Mouse (Mus musculus) midbrain, embryonic 16.5 days (tissue): ENCODE data around the gene Tvp23b. TPM values are rescaled to one million over a fixed set of nuclear protein-coding genes. Genes with fewer than 3 reads are reported as not detected.

Experiments
- ATAC-seq: fragments of 200-750 bp; cut with Nextera tagmentation; 2 replicates; pipeline ENCODE4 v1.8.0; 2017; ENCODE audit warnings: moderate TSS enrichment
- H3K27ac ChIP-seq: fragments of 300-500 bp; sonication (generic); 2 replicates; pipeline ENCODE4 v1.5.1; 2014; ENCODE audit warnings: mild to moderate bottlenecking, low read length, mixed read lengths
- H3K27me3 ChIP-seq: fragments of 300-500 bp; sonication (generic); 2 replicates; pipeline ENCODE4 v1.6.1; 2014; ENCODE audit warnings: low read depth, low read length, mixed read lengths; ENCODE audit not compliant: control insufficient read depth, insufficient read depth
- H3K36me3 ChIP-seq: fragments of 300-500 bp; sonication (generic); 2 replicates; pipeline ENCODE4 v1.6.1; 2014; ENCODE audit warnings: mild to moderate bottlenecking, low read length, moderate library complexity, mixed read lengths; ENCODE audit not compliant: control insufficient read depth, insufficient read depth
- H3K4me1 ChIP-seq: fragments of 300-500 bp; sonication (generic); 2 replicates; pipeline ENCODE4 v1.6.1; 2014; ENCODE audit warnings: mild to moderate bottlenecking, low read length, mixed read lengths; ENCODE audit not compliant: control insufficient read depth, insufficient read depth
- H3K4me2 ChIP-seq: fragments of 300-500 bp; sonication (generic); 2 replicates; pipeline ENCODE4 v1.6.1; 2014; ENCODE audit warnings: mild to moderate bottlenecking, low read length, mixed read lengths
- H3K4me3 ChIP-seq: fragments of 300-500 bp; sonication (generic); 2 replicates; pipeline ENCODE4 v1.5.1; 2014; ENCODE audit warnings: low read depth, mild to moderate bottlenecking, low read length, moderate library complexity, mixed read lengths
- H3K9ac ChIP-seq: fragments of 300-500 bp; sonication (generic); 2 replicates; pipeline ENCODE4 v1.6.1; 2014; ENCODE audit warnings: low read depth, low read length, mixed read lengths
- H3K9me3 ChIP-seq: fragments of 300-500 bp; sonication (generic); replicated peaks from 2 replicates; pipeline ENCODE4 v1.6.1; 2014; ENCODE audit warnings: mild to moderate bottlenecking, low read length, mixed read lengths; ENCODE audit not compliant: control insufficient read depth, poor library complexity, severe bottlenecking
- WGBS: fragments of 180-500 bp; shearing (Covaris S2); extraction: QIAGEN DNeasy Blood & Tissue Kit; methylation state at CpG from one replicate; pipeline ENCODE4 v1.1.7; 2014; 5-methylcytosine and 5-hydroxymethylcytosine counted together
- polyA plus RNA-seq: library from polyadenylated mRNA; unstranded; fragments of >200 nt; fragmentation: Nextera tagmentation; extraction: Ambion mirVana; gene quantifications from 2 replicates; pipeline ENCODE4 v1.2.1, GENCODE M21; 2015

Gene Tvp23b
- polyA plus RNA-seq, 1 experiment from 2014 or later: 68.0 TPM

DNA sequence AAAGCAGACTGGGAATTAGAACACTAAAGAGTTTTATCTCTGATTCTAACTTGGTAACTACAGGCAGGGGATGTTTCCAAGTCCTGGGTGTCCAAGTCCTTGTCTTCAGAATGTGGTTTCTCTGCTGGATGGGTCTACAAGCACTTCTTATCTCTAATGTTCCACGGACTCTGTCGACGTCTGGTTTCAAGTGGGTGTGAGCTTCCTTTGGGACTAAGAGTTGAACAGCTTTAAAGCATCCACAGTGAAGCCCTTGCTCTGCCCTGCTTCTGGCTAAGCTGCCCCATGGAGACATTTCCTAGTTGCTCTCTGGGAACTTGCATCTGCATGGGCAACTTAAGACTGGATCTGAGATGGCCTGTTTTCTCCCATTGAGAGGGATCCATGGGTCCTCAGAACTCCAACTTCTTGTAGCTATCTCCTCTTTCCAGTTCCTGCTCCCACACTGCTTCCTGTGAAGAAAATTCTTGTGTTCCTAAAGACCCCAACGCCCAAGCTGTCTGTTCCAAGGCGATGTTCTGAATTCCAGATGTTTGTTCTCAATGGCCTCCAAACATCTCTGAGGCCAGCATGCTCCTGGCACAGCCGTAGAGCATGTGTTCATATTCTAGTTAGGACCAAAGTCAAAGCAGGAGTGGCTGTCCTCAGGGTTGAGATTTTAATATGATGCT is 45.0 kb downstream of the Tvp23b start:
- H3K9me3 ChIP-seq: 0 out of 2 replicates have a peak, but pooled peaks cover 2% of the 10 kb centered on the region
- H3K4me2 ChIP-seq: no peak overlapping the region
- no peaks in the 10 kb centered on the region for H3K36me3 ChIP-seq
- no peak overlapping the region for H3K9ac ChIP-seq
- no peaks in the 10 kb centered on the region for H3K4me1 ChIP-seq
- H3K27ac ChIP-seq: no peak overlapping the region
- 88% methylated on average over 6 of the region's 6 CpGs for WGBS
- no peak for ATAC-seq
- no peak overlapping the region for H3K4me3 ChIP-seq
- H3K27me3 ChIP-seq: no peaks in the 10 kb centered on the region

DNA sequence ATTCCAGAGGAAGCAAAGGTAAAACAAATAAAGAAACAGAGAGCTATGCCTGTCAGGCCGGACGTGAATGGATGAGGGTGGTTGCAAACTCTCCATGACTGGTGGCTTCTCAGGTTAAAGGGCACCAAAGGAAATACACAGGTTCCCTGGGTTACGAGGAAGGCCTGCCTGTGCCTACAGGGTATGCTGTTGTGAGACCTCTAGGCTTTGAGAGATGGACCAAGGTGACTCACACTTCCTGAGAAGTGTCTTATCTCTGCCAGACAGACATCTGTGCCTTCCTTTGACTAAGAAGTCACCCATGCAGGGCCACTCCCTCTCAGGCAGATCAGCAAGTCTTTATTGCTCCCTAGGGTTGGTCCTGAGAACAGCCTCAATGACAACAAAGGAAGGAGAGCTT is 50.5 kb downstream of the Tvp23b start:
- Histone ChIP-seq H3K36me3 (no peaks in the 10 kb centered on the region), H3K4me2 (no peak overlapping the region), H3K4me1 (no peaks in the 10 kb centered on the region), H3K9me3 (0 out of 2 replicates have a peak, but pooled peaks cover 2% of the 10 kb centered on the region), H3K27me3 (no peaks in the 10 kb centered on the region), H3K27ac (no peak overlapping the region), H3K4me3 (no peak overlapping the region), H3K9ac (no peak overlapping the region)
- WGBS: 82% methylated on average over 3 of the region's 3 CpGs
- no peak for ATAC-seq

DNA sequence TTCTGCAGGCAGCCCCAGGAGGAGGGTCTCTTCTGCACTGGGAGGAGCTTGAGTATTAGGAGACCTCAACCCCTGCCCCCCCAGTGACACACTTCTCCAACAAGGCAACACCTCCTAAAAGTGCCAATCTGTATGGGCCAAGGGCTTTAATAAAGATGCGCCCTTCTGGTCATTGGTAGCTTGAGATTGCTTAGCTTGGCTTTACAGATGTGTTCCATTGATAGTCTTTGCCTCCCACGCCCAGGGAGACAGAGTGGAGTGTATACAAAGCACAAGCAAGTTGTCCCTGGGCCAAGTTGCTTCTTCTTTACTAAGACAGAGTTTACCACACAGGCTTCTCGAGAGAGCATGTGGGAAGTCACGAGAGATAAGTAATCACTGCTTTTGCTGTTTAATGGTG is 51.3 kb downstream of the Tvp23b start:
- Histone ChIP-seq H3K9me3 (0 out of 2 replicates have a peak, but pooled peaks cover 2% of the 10 kb centered on the region), H3K9ac (no peak overlapping the region), H3K36me3 (no peaks in the 10 kb centered on the region), H3K4me3 (no peak overlapping the region), H3K4me1 (no peaks in the 10 kb centered on the region), H3K27ac (no peak overlapping the region), H3K27me3 (no peaks in the 10 kb centered on the region), H3K4me2 (no peak overlapping the region)
- ATAC-seq: no peak
- WGBS: 91% methylated on average over 4 of the region's 4 CpGs

DNA sequence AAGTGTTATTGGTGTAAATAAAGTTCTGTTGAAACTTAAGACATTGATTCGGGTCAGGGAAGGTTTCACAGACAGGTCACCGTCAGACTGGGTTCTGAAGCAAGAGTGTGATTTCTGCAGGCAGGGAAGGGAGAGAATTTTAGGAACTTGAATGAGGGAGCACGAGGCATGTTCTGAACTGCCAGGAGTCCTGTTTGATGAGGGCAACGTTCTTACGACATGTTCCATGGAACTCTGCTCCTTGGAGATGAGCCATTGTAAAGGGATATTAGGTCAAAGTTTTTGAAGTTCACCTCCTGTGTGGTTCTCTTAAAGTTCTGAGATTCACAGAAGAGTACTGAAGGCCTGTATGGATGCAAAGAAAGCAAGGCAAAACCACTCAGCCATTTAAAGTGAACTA is 51.9 kb downstream of the Tvp23b start:
- H3K4me2 ChIP-seq: no peak overlapping the region
- H3K4me3 ChIP-seq: no peak overlapping the region
- no peak for ATAC-seq
- no peaks in the 10 kb centered on the region for H3K36me3 ChIP-seq
- H3K27ac ChIP-seq: no peak overlapping the region
- H3K9me3 ChIP-seq: 0 out of 2 replicates have a peak, but pooled peaks cover 2% of the 10 kb centered on the region
- 83% methylated on average over 5 of the region's 5 CpGs for WGBS
- H3K27me3 ChIP-seq: no peaks in the 10 kb centered on the region
- H3K4me1 ChIP-seq: no peaks in the 10 kb centered on the region
- H3K9ac ChIP-seq: no peak overlapping the region

DNA sequence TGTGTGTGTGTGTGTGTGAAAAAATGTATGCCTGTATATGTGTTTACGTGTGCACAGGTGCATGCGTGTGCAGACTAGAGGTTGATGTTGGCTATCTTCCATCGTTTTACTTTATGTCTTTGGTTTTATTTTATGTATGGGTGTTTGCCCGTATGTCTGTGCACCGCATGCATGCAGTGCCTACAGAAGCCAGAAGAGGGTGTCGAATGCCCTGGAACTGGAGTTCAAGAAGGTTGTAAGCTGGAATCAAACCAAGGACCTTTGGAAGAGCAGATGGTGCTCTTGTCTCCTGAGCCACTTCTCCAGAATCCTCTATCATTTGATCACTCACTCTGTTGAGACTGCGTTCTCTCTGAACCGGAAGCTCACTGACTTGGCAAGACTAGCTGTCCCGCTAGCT is 53.8 kb downstream of the Tvp23b start:
- Histone ChIP-seq H3K36me3 (no peaks in the 10 kb centered on the region), H3K27me3 (no peaks in the 10 kb centered on the region), H3K27ac (no peak overlapping the region), H3K4me3 (no peak overlapping the region), H3K4me2 (no peak overlapping the region), H3K4me1 (no peaks in the 10 kb centered on the region), H3K9ac (no peak overlapping the region), H3K9me3 (no peaks in the 10 kb centered on the region)
- 88% methylated on average over 9 of the region's 9 CpGs for WGBS
- no peak for ATAC-seq

DNA sequence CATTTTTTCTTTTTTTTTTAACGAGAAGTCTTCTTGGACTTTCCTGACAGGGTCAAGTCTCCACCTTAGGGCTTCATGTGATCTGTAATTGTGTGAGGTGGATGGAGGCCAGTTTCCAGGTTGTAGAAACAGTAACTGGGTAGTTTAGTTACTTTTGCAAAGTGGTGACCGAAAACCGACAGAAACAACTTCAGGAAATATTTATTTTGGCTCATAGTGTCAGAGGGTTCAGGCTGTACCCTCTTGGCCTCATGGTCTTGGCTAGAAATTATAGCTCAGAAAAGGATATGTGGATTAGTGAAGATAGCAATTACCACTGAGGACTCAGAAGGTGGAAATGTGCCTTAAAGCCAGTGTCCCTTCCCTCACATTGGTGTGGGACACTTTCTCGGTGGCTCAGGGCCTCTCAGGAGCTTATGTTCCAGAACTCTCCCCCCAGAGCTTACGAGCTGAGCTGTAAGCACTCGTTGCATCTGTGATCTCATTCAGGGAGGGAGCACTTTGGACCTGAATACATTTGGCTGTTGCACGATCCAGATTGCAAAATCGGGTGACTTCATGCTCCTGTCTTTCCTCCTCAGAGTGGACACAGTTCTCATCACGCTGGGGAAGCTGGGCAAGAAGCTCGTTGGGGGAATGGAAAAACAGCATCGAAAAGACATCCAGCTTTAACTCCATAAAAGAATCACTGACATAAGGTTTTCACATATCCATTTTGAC is 55.7 kb downstream of the Tvp23b start:
- no peak for ATAC-seq
- WGBS: 88% methylated on average over 11 of the region's 11 CpGs
- Histone ChIP-seq H3K9me3 (no peaks in the 10 kb centered on the region), H3K4me3 (no peak overlapping the region), H3K4me1 (no peaks in the 10 kb centered on the region), H3K9ac (no peak overlapping the region), H3K36me3 (no peaks in the 10 kb centered on the region), H3K27me3 (no peaks in the 10 kb centered on the region), H3K27ac (no peak overlapping the region), H3K4me2 (no peak overlapping the region)

DNA sequence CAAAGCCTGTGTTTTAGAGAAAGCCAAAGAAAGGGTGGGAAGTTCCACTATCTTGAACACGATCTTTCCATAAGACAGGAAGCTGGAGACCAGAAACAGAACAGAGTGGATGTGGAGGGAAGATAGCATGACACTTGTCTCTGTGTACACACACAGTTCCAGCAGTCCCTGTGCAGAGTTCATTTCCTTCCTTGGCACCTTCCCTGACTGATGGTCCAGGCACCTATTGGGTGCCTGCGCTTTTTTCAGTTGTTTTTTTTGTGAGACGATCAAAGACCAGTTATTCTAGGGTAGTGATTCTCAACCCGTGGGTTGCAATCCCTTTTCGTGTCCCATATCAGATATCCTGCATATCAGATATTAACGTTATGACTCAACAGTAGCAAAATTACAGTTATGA is 58.7 kb downstream of the Tvp23b start:
- no peak for ATAC-seq
- H3K4me2 ChIP-seq: no peak overlapping the region
- WGBS: 89% methylated on average over 6 of the region's 6 CpGs

DNA sequence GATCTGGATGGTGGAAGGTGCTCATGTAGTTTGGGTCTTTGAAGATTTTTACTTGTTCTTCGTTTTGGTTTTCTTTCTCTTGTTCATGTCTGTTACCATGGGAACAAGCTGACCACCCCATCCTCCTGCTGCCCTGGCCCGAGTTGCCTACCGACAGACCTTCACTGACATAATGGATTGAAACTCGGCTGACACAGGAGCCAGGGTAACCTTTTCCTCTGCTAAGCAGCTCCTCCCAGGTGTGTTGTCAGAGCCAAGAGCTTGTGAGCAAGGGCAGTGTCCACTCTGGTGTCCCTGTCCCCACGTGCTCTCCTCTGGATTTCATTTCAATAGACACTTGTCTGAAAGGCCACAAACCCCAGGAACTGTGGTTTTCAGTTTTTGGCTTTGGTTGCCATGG is 59.7 kb downstream of the Tvp23b start:
- H3K27me3 ChIP-seq: no peaks in the 10 kb centered on the region
- no peaks in the 10 kb centered on the region for H3K4me1 ChIP-seq
- no peak overlapping the region for H3K27ac ChIP-seq
- no peak overlapping the region for H3K4me3 ChIP-seq
- WGBS: 67% methylated on average over 5 of the region's 5 CpGs
- no peaks in the 10 kb centered on the region for H3K9me3 ChIP-seq
- ATAC-seq: no peak
- H3K36me3 ChIP-seq: no peaks in the 10 kb centered on the region
- no peak overlapping the region for H3K9ac ChIP-seq
- H3K4me2 ChIP-seq: no peak overlapping the region

More for the DNA sequence above, 58.7 kb downstream of the Tvp23b start:
- H3K27me3 ChIP-seq: no peaks in the 10 kb centered on the region
- H3K27ac ChIP-seq: no peak overlapping the region
- H3K4me3 ChIP-seq: no peak overlapping the region
- H3K4me1 ChIP-seq: no peaks in the 10 kb centered on the region
- H3K9ac ChIP-seq: no peak overlapping the region
- H3K36me3 ChIP-seq: no peaks in the 10 kb centered on the region
- no peaks in the 10 kb centered on the region for H3K9me3 ChIP-seq

DNA sequence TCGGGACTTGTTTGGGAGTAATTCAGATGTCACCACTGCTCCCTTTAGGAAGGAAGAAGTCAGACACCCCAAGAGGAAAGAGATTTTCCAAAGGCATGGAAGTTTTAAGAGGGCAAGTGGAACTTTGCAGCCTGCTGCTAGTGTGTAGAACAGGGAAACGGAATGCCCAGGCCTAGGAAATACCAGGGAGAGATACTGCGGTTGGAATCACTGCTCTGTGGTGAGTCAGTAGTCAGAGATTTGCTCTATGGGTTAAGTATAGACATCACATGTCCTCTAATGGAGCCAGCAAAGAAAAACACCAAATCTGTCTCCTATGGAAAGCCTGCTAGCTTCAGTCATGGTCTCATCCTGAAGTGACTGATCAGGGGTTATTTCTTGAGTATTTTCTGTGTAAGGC is 60.9 kb downstream of the Tvp23b start:
- no peak overlapping the region for H3K4me3 ChIP-seq
- no peaks in the 10 kb centered on the region for H3K4me1 ChIP-seq
- no peak overlapping the region for H3K4me2 ChIP-seq
- no peak overlapping the region for H3K9ac ChIP-seq
- no peaks in the 10 kb centered on the region for H3K27me3 ChIP-seq
- H3K27ac ChIP-seq: no peak overlapping the region
- H3K36me3 ChIP-seq: no peaks in the 10 kb centered on the region
- ATAC-seq: no peak
- no peaks in the 10 kb centered on the region for H3K9me3 ChIP-seq
- 93% methylated on average over 3 of the region's 3 CpGs for WGBS
